Mouse (Mus musculus): ENCODE measurements at regions not wholly inside any gene's neighbourhood (a gene's known extent, or its start where the extent isn't known, plus 50 kb on each side); places are given as distances from the start of the nearest gene placed in this dataset.

DNA sequence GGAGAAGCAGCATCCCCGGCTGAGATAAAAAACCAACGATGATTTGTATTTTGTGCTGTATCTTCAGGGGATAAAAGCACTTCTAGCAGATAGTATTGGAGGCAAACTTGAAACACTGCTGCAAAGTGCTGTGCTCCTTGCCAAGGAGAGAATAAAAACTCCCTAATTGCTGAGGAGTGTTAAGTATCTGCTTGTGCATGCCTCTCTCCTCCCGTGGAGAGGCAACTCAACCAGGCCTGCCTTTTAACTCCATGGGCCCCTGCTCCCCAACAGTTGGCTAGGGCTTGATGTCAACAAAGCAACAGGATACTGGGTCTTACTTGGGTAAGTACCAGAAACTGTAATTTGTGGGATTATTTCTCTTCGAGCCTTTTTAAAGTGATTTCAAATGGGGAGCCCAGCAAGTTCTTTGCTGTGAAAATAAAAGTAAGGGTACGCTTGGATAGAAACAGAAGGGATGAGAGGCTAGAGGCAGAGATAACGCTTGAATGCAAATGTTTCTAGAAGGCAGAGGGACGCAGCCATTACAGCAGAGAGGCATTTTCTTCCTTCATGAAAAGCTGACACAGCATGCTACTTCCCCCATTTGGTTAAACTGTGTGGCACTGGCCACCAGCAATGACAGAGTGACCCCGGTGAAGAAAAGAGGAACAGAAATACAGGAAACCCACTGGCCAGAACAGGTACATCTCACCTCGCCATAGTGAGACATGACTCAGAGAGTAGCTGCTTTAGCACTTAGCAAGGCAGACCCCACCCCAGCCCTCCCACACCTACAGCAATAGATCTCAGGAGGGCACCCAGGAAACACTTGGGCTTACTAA lies 369.0 kb upstream of the Spred2 start:
- TF ChIP-seq CTCF (IDR thresholded peaks at IDR 0.05; ENCODE audit: control insufficient read depth, insufficient read depth, insufficient replicate concordance, low read depth, low read length) = no peak
- TF ChIP-seq POLR2A (IDR thresholded peaks at IDR 0.05; ENCODE audit: control insufficient read depth, low read depth, low read length) = no peak

Data from testis, adult 2 months (tissue).